Mouse (Mus musculus) myocyte (in vitro differentiated cells): ENCODE results near the gene S100a4. TPM values are rescaled to one million over a fixed set of nuclear protein-coding genes. Genes with fewer than 3 reads are reported as not detected.

Source experiments
- H3K27me3 ChIP-seq: one replicate; pipeline ENCODE4 v1.6.1; 2011; ENCODE audit not compliant: control insufficient read depth, insufficient read depth, insufficient read length
- H3K36me3 ChIP-seq: one replicate; pipeline ENCODE4 v1.6.1; 2011; ENCODE audit not compliant: control insufficient read depth, insufficient read depth
- H3K4me2 ChIP-seq: one replicate; pipeline ENCODE4 v1.6.1; 2011; ENCODE audit warnings: low read depth, control low read depth
- H3K4me3 ChIP-seq: one replicate; pipeline ENCODE4 v1.5.1; 2011; ENCODE audit warnings: mild to moderate bottlenecking, control low read depth, moderate library complexity
- H3K79me2 ChIP-seq: one replicate; pipeline ENCODE4 v1.6.1; 2011; ENCODE audit not compliant: control insufficient read depth, insufficient read depth
- H3ac ChIP-seq: one replicate; pipeline ENCODE4 v1.6.1; 2011; ENCODE audit not compliant: control insufficient read depth, insufficient read length
- CEBPB ChIP-seq: IDR thresholded peaks from 2 replicates; pipeline ENCODE4 v1.6.1; 2011; ENCODE audit warnings: mild to moderate bottlenecking, moderate library complexity; ENCODE audit not compliant: poor library complexity, insufficient read depth, severe bottlenecking
- E2F4 ChIP-seq: IDR thresholded peaks from one replicate; pipeline ENCODE4 v1.6.1; 2011; ENCODE audit warnings: mild to moderate bottlenecking, control low read depth, moderate library complexity; ENCODE audit not compliant: insufficient read depth
- MAX ChIP-seq: IDR thresholded peaks from one replicate; pipeline ENCODE4 v1.6.1; 2011; ENCODE audit warnings: low read depth, mild to moderate bottlenecking, control low read depth
- MYOD1 ChIP-seq, 3 experiments: IDR thresholded peaks; one replicate each; pipeline ENCODE4 v1.6.1; 2011; ENCODE audit warnings: control low read depth in 2 of 3, low read depth in 2 of 3, mild to moderate bottlenecking in 2 of 3, moderate library complexity in 1 of 3; ENCODE audit not compliant: insufficient read length in 2 of 3, control insufficient read depth in 1 of 3
- MYOG ChIP-seq, 3 experiments: IDR thresholded peaks; one replicate each; pipeline ENCODE4 v1.6.1; 2011; ENCODE audit warnings: control low read depth in 2 of 3, low read depth in 2 of 3, mild to moderate bottlenecking in 2 of 3; ENCODE audit not compliant: insufficient read length in 2 of 3, control insufficient read depth in 1 of 3, insufficient read depth in 1 of 3
- POLR2A ChIP-seq: IDR thresholded peaks from one replicate; pipeline ENCODE4 v1.6.1; 2011; ENCODE audit warnings: low read depth, mild to moderate bottlenecking, control low read depth, moderate library complexity; ENCODE audit not compliant: insufficient read length
- POLR2AphosphoS2 ChIP-seq: IDR thresholded peaks from one replicate; pipeline ENCODE4 v1.6.1; 2011; ENCODE audit warnings: low read depth, control low read depth; ENCODE audit not compliant: insufficient read length
- REST ChIP-seq: IDR thresholded peaks from one replicate; pipeline ENCODE4 v1.6.1; 2011; ENCODE audit warnings: mild to moderate bottlenecking, control low read depth, moderate library complexity; ENCODE audit not compliant: insufficient read depth, insufficient read length
- SRF ChIP-seq: IDR thresholded peaks from one replicate; pipeline ENCODE4 v1.6.1; 2011; ENCODE audit warnings: low read depth; ENCODE audit not compliant: control insufficient read depth, insufficient read length
- TCF12 ChIP-seq: IDR thresholded peaks from one replicate; pipeline ENCODE4 v1.6.1; 2011; ENCODE audit warnings: mild to moderate bottlenecking, control low read depth; ENCODE audit not compliant: poor library complexity, insufficient read depth, severe bottlenecking
- TCF3 ChIP-seq: IDR thresholded peaks from one replicate; pipeline ENCODE4 v1.6.1; 2011; ENCODE audit warnings: low read depth, control low read depth; ENCODE audit not compliant: insufficient read length
- USF1 ChIP-seq: IDR thresholded peaks from one replicate; pipeline ENCODE4 v1.6.1; 2011; ENCODE audit warnings: low read depth, mild to moderate bottlenecking, control low read depth, moderate library complexity
- polyA plus RNA-seq: library from polyadenylated mRNA; unstranded; fragments of >200 nt; fragmentation: generic; extraction: Trizol; gene quantifications from one replicate; pipeline ENCODE4 v1.2.1, GENCODE M21; 2012; ENCODE audit warnings: missing spikeins

The S100a4 gene
- polyA plus RNA-seq, 1 experiment: 3,627 TPM

GRCm38 (mm10) chr3:90652878-90653508, 49.4 kb downstream of the S100a4 start:
- TF ChIP-seq CEBPB: no peak
- TF ChIP-seq TCF3: no peak
- no peak for TF ChIP-seq MAX
- TF ChIP-seq USF1: no peak
- no peak for TF ChIP-seq TCF12
- no peak for TF ChIP-seq POLR2AphosphoS2
- TF ChIP-seq E2F4: no peak
- no peak for TF ChIP-seq POLR2A
- no peak for TF ChIP-seq REST
- TF ChIP-seq MYOG (IDR thresholded peaks at IDR 0.05; ENCODE audit: control insufficient read depth in 1 of 3, insufficient read depth in 1 of 3, insufficient read length in 2 of 3, low read depth in 2 of 3): no peak
- TF ChIP-seq SRF: no peak
- TF ChIP-seq MYOD1 (IDR thresholded peaks at IDR 0.05; ENCODE audit: control insufficient read depth in 1 of 3, insufficient read length in 2 of 3, low read depth in 2 of 3): no peak
- no peaks in the 10 kb centered on the region for H3K36me3 ChIP-seq
- no peaks in the 10 kb centered on the region for H3K79me2 ChIP-seq
- no peak overlapping the region for H3ac ChIP-seq
- H3K4me3 ChIP-seq: no peak overlapping the region
- no peaks in the 10 kb centered on the region for H3K27me3 ChIP-seq
- H3K4me2 ChIP-seq: no peak overlapping the region

DNA sequence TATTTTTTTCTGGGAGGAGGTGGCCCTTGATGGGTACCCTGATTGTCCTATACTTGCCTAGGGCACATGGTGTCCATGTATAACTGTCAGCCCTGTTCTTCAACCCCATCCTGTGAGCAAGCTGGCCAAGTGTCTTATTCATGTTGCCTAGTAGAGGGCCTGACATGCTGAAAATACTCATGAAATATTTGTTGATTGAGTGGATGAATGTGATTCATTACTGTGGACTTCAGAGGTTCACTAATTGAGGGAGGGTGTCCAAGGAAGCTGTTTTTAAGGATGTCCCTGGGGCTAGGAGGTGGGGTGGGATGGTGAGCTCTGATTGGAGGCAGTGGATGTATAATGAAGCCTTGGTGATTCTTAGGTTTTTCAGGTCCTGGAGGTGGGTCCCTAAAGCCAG, 50.1 kb downstream of the S100a4 start, which contains the start of gene S100a7a:
TSS of gene S100a7a (plus strand) at position 301 of the 400 bp plus-strand sequence.
- Histone ChIP-seq H3ac (no peak within 1 kb of the TSS), H3K27me3 (no peaks in the 10 kb centered on the region), H3K79me2 (no peaks in the 10 kb centered on the region), H3K36me3 (no peaks in the 10 kb centered on the region), H3K4me2 (no peak within 1 kb of the TSS), H3K4me3 (no peak within 1 kb of the TSS)
- TF ChIP-seq POLR2A: no peak
- TF ChIP-seq USF1: no peak
- TF ChIP-seq CEBPB: no peak
- no peak for TF ChIP-seq REST
- TF ChIP-seq MYOG (IDR thresholded peaks at IDR 0.05; ENCODE audit: control insufficient read depth in 1 of 3, insufficient read depth in 1 of 3, insufficient read length in 2 of 3, low read depth in 2 of 3): no peak
- no peak for TF ChIP-seq TCF3
- no peak for TF ChIP-seq TCF12
- TF ChIP-seq MYOD1 (IDR thresholded peaks at IDR 0.05; ENCODE audit: control insufficient read depth in 1 of 3, insufficient read length in 2 of 3, low read depth in 2 of 3): no peak
- no peak for TF ChIP-seq E2F4
- TF ChIP-seq SRF: no peak
- no peak for TF ChIP-seq POLR2AphosphoS2
- no peak for TF ChIP-seq MAX

Other genes with a start within 250 kb of the S100a4 start
- gene Slc27a3, start 213.8 kb upstream of the S100a4 start, polyA plus RNA-seq: 3.4 TPM
- gene Ints3, start 170.1 kb upstream of the S100a4 start, polyA plus RNA-seq: 24.2 TPM
- 0.22 TPM for gene Npr1, start 137.9 kb upstream of the S100a4 start, polyA plus RNA-seq
- 50.4 TPM for gene Ilf2, start 127.6 kb upstream of the S100a4 start, polyA plus RNA-seq
- gene Snapin, start 112.7 kb upstream of the S100a4 start, polyA plus RNA-seq: 33.7 TPM
- gene Chtop, start 94.3 kb upstream of the S100a4 start, polyA plus RNA-seq: 108 TPM
- 189 TPM for gene S100a1, start 89.4 kb upstream of the S100a4 start, polyA plus RNA-seq
- gene S100a13, start 89.3 kb upstream of the S100a4 start, polyA plus RNA-seq: 106 TPM
- 2.9 TPM for gene S100a14, start 76.9 kb upstream of the S100a4 start, polyA plus RNA-seq
- 210 TPM for gene S100a16, start 66.5 kb upstream of the S100a4 start, polyA plus RNA-seq
- 4.7 TPM for gene S100a3, start 43.2 kb upstream of the S100a4 start, polyA plus RNA-seq
- gene S100a2, start 13.5 kb upstream of the S100a4 start, polyA plus RNA-seq: not detected
- gene Gm42674, start 1.9 kb upstream of the S100a4 start, polyA plus RNA-seq: 0.89 TPM
- gene S100a5, start 4.8 kb downstream of the S100a4 start, polyA plus RNA-seq: 0.19 TPM
- gene S100a6, start 9.1 kb downstream of the S100a4 start, polyA plus RNA-seq: 2,472 TPM
- 0.37 TPM for gene S100a7a, start 50.2 kb downstream of the S100a4 start, polyA plus RNA-seq
- not detected for gene S100a8, start 65.2 kb downstream of the S100a4 start, polyA plus RNA-seq
- gene S100a9, start 92.0 kb downstream of the S100a4 start, polyA plus RNA-seq: not detected
- gene Pglyrp4, start 123.1 kb downstream of the S100a4 start, polyA plus RNA-seq: not detected
- gene Gm5849, start 174.1 kb downstream of the S100a4 start, polyA plus RNA-seq: not detected